Mouse (Mus musculus) limb, embryonic 13.5 days (tissue): ENCODE data around the gene Mmp24. TPM values are rescaled to one million over a fixed set of nuclear protein-coding genes. Genes with fewer than 3 reads are reported as not detected.

ENCODE experiments used
- ATAC-seq: fragments of 200-750 bp; cut with Nextera tagmentation; 2 replicates; pipeline ENCODE4 v1.8.0; 2017; ENCODE audit warnings: low read depth, moderate number of reproducible peaks, moderate TSS enrichment; ENCODE audit not compliant: low FRiP score
- H3K27ac ChIP-seq: fragments of 300-500 bp; sonication (generic); 2 replicates; pipeline ENCODE4 v1.5.1; 2015; ENCODE audit warnings: inconsistent platforms, mild to moderate bottlenecking, moderate library complexity
- H3K27me3 ChIP-seq: fragments of 300-500 bp; sonication (generic); 2 replicates; pipeline ENCODE4 v1.6.1; 2015; ENCODE audit warnings: mild to moderate bottlenecking, inconsistent platforms
- H3K36me3 ChIP-seq: fragments of 300-500 bp; sonication (generic); 2 replicates; pipeline ENCODE4 v1.6.1; 2015; ENCODE audit warnings: inconsistent platforms, mild to moderate bottlenecking, moderate library complexity
- H3K4me1 ChIP-seq: fragments of 300-500 bp; sonication (generic); 2 replicates; pipeline ENCODE4 v1.6.1; 2015; ENCODE audit warnings: inconsistent platforms
- H3K4me2 ChIP-seq: fragments of 300-500 bp; sonication (generic); replicated peaks from 2 replicates; pipeline ENCODE4 v1.6.1; 2015; ENCODE audit warnings: inconsistent platforms, mild to moderate bottlenecking, moderate library complexity
- H3K4me3 ChIP-seq: fragments of 300-500 bp; sonication (generic); 2 replicates; pipeline ENCODE4 v1.5.1; 2015; ENCODE audit warnings: moderate library complexity, mild to moderate bottlenecking, inconsistent platforms
- H3K9ac ChIP-seq: fragments of 300-500 bp; sonication (generic); 2 replicates; pipeline ENCODE4 v1.6.1; 2015; ENCODE audit warnings: mild to moderate bottlenecking, inconsistent platforms
- H3K9me3 ChIP-seq: fragments of 300-500 bp; sonication (generic); 2 replicates; pipeline ENCODE4 v1.6.1; 2016; ENCODE audit warnings: inconsistent platforms
- WGBS: fragments of 180-500 bp; shearing (Covaris S2); methylation state at CpG from one replicate; pipeline ENCODE4 v1.1.7; 2015; 5-methylcytosine and 5-hydroxymethylcytosine counted together
- polyA plus RNA-seq: library from polyadenylated mRNA; unstranded; fragments of >200 nt; fragmentation: Nextera tagmentation; extraction: Ambion mirVana; gene quantifications from 2 replicates; pipeline ENCODE4 v1.2.1, GENCODE M21; 2015

Mmp24 gene
- polyA plus RNA-seq, 1 experiment from 2014 or later = 0.05 TPM

DNA sequence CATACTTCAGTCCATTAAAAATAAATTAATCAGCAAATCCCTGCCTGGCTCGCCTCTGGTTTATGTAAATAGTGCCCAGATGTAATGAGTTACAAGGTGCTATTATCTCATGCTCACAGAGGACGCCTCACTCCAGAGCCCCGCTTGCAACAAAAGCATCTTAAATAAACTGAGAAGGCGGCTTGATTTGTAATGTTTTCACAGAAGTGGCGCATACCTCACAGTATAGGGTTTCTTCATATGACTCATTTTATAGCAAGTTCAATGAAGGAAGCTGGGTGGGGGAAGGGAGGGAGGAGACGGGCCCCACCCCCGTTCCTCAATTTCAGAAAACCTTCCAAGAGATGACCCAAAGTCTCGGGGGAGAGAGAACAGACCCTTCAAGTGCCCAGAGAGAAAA, 71.8 kb downstream of the Mmp24 start:
- Histone ChIP-seq H3K27ac (peak overlapping the region; percentile 7; the same call in 1 of the 2 replicates), H3K9me3 (no peaks in the 10 kb centered on the region), H3K4me2 (peak overlapping the region; percentile 12; the same call in 1 of the 2 replicates), H3K4me3 (no peak overlapping the region), H3K36me3 (peaks cover 54% of the 10 kb centered on the region), H3K4me1 (peaks cover 27% of the 10 kb centered on the region), H3K9ac (no peak overlapping the region), H3K27me3 (no peaks in the 10 kb centered on the region)
- peak; percentile 64; the same call in 1 of the 2 replicates for ATAC-seq
- 60% methylated on average over 8 of the region's 8 CpGs for whole genome bisulfite sequencing

DNA sequence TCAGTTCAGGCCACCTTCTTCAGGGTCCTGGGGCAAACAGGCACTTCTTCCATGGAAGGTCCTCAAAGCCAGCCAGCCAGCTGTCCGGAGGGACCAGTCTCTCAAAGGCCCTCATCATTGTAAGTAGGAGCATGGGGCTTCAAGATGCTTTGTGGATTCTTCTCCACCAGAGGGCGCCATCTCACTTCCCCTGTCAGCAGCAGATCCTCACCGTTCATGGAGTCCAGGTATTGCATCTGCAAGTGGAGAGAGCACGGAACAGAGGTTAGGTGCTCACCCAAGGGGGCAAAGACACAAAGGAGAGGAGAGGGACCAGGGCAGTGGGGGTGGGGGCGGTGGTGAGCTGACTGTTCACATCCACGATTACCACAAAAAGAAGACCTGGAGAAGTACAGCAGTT, 73.1 kb downstream of the Mmp24 start:
- peaks cover 27% of the 10 kb centered on the region for H3K4me1 ChIP-seq
- WGBS = 22% methylated on average over 6 of the region's 6 CpGs
- H3K27me3 ChIP-seq = no peaks in the 10 kb centered on the region
- H3K4me3 ChIP-seq = no peak overlapping the region
- H3K4me2 ChIP-seq = no peak overlapping the region
- peaks cover 64% of the 10 kb centered on the region for H3K36me3 ChIP-seq
- no peak overlapping the region for H3K9ac ChIP-seq
- no peaks in the 10 kb centered on the region for H3K9me3 ChIP-seq
- no peak for ATAC-seq
- no peak overlapping the region for H3K27ac ChIP-seq

DNA sequence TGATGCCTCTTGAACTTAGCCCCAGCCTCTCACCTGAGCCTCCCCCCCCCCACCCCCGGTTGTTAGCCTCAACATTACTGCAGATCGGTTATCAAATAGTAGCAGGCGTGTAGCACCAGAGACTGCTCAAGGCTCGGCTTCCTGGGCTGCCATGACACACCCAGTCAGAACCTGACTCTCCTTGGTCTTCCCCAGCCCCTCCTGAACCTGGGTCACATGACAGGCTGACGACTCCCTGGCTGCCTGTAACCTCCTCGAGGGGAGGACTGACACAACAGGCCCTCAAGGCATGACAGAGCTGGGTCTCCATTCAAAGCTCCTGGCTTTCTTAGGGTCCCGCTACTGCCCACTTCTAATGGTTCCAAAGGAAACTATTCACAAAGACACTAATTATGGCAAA, 74.3 kb downstream of the Mmp24 start:
- Histone ChIP-seq H3K4me1 (peaks cover 27% of the 10 kb centered on the region), H3K27me3 (no peaks in the 10 kb centered on the region), H3K4me3 (no peak overlapping the region), H3K27ac (no peak overlapping the region; the same call in 1 of the 2 replicates), H3K9me3 (no peaks in the 10 kb centered on the region), H3K9ac (no peak overlapping the region), H3K4me2 (no peak overlapping the region), H3K36me3 (peaks cover 74% of the 10 kb centered on the region)
- 61% methylated on average over 7 of the region's 7 CpGs for WGBS
- no peak for ATAC-seq

DNA sequence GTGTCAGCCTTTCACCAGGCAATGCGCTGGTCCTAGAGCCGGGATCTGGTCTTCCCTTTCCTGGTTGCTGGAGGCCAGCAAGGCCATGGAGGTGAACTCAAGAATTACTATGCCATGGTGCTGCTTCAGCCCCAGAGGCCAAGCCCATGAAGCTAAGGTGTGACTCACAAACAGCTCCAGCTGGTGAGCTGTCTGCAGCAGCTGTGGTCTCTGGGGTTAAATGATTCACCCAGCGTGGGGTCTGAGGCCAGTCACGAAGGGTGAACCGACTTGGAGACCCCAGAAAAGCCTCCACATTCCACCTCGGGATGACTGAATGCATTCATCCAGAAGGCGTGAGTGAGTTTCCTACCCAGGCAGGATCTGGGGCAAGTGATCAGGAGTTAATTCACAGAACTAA, 75.0 kb downstream of the Mmp24 start:
- Histone ChIP-seq H3K27me3 (no peaks in the 10 kb centered on the region), H3K36me3 (peaks cover 74% of the 10 kb centered on the region), H3K9me3 (no peaks in the 10 kb centered on the region), H3K27ac (no peak overlapping the region; the same call in 1 of the 2 replicates), H3K4me2 (no peak overlapping the region), H3K4me3 (no peak overlapping the region), H3K9ac (no peak overlapping the region), H3K4me1 (peaks cover 27% of the 10 kb centered on the region)
- no peak for ATAC-seq
- whole genome bisulfite sequencing = 73% methylated on average over 7 of the region's 7 CpGs

DNA sequence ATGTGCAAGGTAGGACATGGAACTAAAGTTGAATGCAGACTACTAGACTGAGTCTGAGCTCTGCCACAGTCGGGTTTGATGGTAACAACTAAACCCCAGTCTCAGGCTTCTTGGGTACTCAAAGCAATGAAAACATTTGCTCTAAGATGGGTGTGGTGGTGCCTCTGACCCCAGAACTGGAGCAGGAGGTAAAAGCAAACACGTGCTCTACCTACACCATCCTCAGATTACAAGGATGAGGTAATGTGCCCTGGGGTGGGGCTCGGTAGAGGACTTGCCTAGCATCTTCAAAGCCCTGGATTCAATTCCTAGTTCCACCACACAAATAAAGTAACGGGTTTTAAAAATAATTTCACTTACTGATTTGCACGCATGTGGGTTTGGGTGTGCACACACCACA, 77.4 kb downstream of the Mmp24 start:
- no peak overlapping the region for H3K27ac ChIP-seq
- ATAC-seq = no peak
- H3K4me3 ChIP-seq = no peak overlapping the region
- H3K36me3 ChIP-seq = peaks cover 81% of the 10 kb centered on the region
- H3K9me3 ChIP-seq = no peaks in the 10 kb centered on the region
- H3K9ac ChIP-seq = no peak overlapping the region
- no peak overlapping the region for H3K4me2 ChIP-seq
- peaks cover 7% of the 10 kb centered on the region for H3K4me1 ChIP-seq
- H3K27me3 ChIP-seq = no peaks in the 10 kb centered on the region
- 73% methylated on average over 5 of the region's 5 CpGs for WGBS

DNA sequence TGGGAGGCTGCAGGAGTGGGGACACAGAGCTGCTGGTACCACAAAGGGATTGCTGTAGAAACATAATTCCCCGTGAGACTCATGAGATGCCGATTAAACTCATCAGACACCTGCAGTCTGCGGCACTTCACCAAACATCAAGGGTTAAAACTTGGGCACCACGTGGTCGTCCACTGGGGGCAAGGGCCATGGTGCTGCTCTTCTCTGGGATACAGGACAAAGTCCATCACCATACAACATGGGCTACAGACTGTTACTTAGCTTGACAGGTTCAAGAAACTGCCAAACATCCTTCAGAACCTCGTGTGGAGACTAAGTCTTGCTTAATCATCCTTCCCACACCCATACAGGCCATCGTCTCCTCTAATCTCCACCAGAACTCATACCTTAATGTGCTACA, 85.0 kb downstream of the Mmp24 start:
- peaks cover 25% of the 10 kb centered on the region for H3K4me1 ChIP-seq
- no peak overlapping the region for H3K9ac ChIP-seq
- no peak overlapping the region for H3K4me2 ChIP-seq
- no peak overlapping the region for H3K4me3 ChIP-seq
- H3K27me3 ChIP-seq = no peaks in the 10 kb centered on the region
- peaks cover 33% of the 10 kb centered on the region for H3K36me3 ChIP-seq
- ATAC-seq = no peak
- 85% methylated on average over 7 of the region's 7 CpGs for WGBS
- H3K9me3 ChIP-seq = no peaks in the 10 kb centered on the region
- no peak overlapping the region for H3K27ac ChIP-seq

DNA sequence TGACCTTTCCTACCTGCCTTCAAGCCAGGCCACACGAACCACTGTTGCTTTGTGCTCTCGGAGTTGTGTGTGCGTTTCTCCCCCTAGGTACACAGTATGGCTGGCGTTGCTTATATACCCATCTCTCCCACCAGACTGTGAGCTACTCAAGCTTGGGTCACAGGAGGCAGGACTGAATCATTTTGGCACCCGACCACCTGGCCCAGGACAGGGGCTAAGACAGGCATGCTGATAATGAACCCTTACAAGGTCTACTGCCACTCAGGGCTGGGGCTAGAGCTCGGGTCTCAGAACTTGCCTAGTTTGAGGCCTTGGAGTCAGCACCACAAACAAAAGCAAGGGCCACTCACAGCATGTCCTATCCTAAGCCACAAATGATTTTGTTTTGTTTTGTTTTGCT, 86.4 kb downstream of the Mmp24 start:
- H3K9ac ChIP-seq = no peak overlapping the region
- peaks cover 25% of the 10 kb centered on the region for H3K4me1 ChIP-seq
- H3K4me2 ChIP-seq = no peak overlapping the region
- H3K27ac ChIP-seq = no peak overlapping the region
- no peaks in the 10 kb centered on the region for H3K9me3 ChIP-seq
- no peaks in the 10 kb centered on the region for H3K27me3 ChIP-seq
- ATAC-seq = no peak
- H3K36me3 ChIP-seq = peaks cover 20% of the 10 kb centered on the region
- no peak overlapping the region for H3K4me3 ChIP-seq
- WGBS = 87% methylated on average over 6 of the region's 6 CpGs

DNA sequence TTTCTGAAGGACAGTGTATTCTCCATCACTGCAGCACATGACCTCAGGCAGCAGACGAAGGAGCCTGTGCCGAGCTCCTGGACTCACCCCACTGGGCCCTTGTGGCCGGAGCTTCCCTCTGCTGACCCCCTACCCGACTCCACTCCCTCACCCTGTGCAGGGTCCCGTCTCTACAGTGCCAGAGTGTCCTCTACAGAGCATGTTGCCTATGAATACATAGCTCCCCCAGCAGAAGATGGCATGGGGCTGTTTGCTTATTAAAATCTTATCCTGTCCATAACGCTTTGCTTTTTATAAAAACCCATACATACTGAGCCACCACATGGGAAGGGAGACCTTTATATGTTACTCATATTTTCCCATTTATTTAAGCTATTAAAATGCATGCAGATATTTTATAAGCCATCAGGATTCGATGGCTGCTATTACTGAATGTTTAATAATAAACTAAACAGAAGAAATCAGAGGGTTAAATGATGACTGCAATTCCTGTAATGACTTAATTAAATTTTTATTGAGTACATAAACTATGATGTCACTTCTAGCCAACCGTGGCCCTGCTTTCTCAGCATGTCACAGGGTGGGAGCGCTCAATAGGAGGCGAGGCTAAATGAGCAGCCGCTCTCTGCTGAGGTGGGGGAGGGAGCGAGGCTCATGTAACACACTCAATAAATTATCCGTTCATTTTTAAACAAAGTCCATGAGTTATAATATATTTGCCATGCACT, 87.6 kb downstream of the Mmp24 start:
- no peaks in the 10 kb centered on the region for H3K9me3 ChIP-seq
- peaks cover 21% of the 10 kb centered on the region for H3K36me3 ChIP-seq
- peak overlapping the region; percentile 80; the same call in 1 of the 2 replicates for H3K27ac ChIP-seq
- no peaks in the 10 kb centered on the region for H3K27me3 ChIP-seq
- ATAC-seq = peak; percentile 95
- no peak overlapping the region for H3K4me3 ChIP-seq
- peaks cover 25% of the 10 kb centered on the region for H3K4me1 ChIP-seq
- 0 out of 2 replicates have a peak overlapping the region, but pooled peaks have one; percentile 26 for H3K9ac ChIP-seq
- WGBS = 27% methylated on average over 13 of the region's 13 CpGs
- H3K4me2 ChIP-seq = peak overlapping the region; percentile 41

DNA sequence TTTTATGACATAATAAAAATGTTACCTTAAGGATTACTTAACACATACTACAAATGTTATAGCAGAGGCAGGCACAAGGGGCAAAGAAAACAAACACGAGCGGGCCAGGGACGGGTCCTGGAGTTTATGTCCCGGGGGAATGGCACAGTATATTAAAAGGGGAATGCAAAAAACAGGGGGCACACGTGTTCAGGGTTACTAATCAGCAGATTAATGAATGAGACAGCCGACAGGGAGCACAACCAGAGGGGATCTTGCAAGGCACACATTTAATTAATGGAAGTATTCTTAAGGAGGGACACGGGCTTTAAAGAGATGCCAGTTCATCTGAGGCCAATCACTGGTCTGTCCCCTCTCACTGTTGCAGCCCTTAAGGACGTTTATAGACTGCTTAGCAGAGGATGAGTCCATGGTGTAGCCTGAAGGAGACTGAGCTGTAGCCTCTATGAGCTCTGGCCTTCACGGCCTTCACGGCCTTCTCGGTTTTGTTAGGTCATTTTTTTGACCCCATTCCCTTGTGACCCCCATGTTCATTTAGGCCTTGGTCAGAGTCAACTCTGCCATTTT, 88.2 kb downstream of the Mmp24 start:
- peaks cover 26% of the 10 kb centered on the region for H3K4me1 ChIP-seq
- H3K4me3 ChIP-seq = no peak overlapping the region
- H3K9ac ChIP-seq = no peak overlapping the region
- no peaks in the 10 kb centered on the region for H3K27me3 ChIP-seq
- H3K9me3 ChIP-seq = no peaks in the 10 kb centered on the region
- H3K4me2 ChIP-seq = peak overlapping the region; percentile 41
- 21% methylated on average over 11 of the region's 11 CpGs for WGBS
- peaks cover 25% of the 10 kb centered on the region for H3K36me3 ChIP-seq
- no peak overlapping the region; the same call in 1 of the 2 replicates for H3K27ac ChIP-seq
- ATAC-seq = peak; percentile 82

Other genes with a start within 250 kb of the Mmp24 start
- 27.5 and 27.9 TPM in 2 replicates for gene Gss, start 182.5 kb upstream of the Mmp24 start, polyA plus RNA-seq
- gene Myh7b, start 164.1 kb upstream of the Mmp24 start, polyA plus RNA-seq = 2.7 and 3.7 TPM in 2 replicates
- 150 and 160 TPM in 2 replicates for gene Trpc4ap, start 83.0 kb upstream of the Mmp24 start, polyA plus RNA-seq
- gene Edem2, start 45.9 kb upstream of the Mmp24 start, polyA plus RNA-seq = 27.3 and 28.2 TPM in 2 replicates
- gene Gm17581, start 39.5 kb upstream of the Mmp24 start, polyA plus RNA-seq = not detected in 2 replicates
- gene Procr, start 24.2 kb upstream of the Mmp24 start, polyA plus RNA-seq = 5.7 and 5.8 TPM in 2 replicates
- gene BC029722, start 44.1 kb downstream of the Mmp24 start, polyA plus RNA-seq = 16.2 and 18.1 TPM in 2 replicates
- 188 and 192 TPM in 2 replicates for gene Eif6, start 51.6 kb downstream of the Mmp24 start, polyA plus RNA-seq
- 0.42 and 0.47 TPM in 2 replicates for gene Fam83c, start 59.5 kb downstream of the Mmp24 start, polyA plus RNA-seq
- gene Uqcc1, start 155.0 kb downstream of the Mmp24 start, polyA plus RNA-seq = 66.9 and 74.7 TPM in 2 replicates
- gene Gm15557, start 165.4 kb downstream of the Mmp24 start, polyA plus RNA-seq = 0.60 and 1.2 TPM in 2 replicates
- gene Gdf5, start 170.0 kb downstream of the Mmp24 start, polyA plus RNA-seq = 101 and 107 TPM in 2 replicates
- gene Cep250, start 181.1 kb downstream of the Mmp24 start, polyA plus RNA-seq = 32.1 and 32.2 TPM in 2 replicates
- gene 6430550D23Rik, start 232.6 kb downstream of the Mmp24 start, polyA plus RNA-seq = 1.5 and 1.9 TPM in 2 replicates
- 228 and 246 TPM in 2 replicates for gene Ergic3, start 232.7 kb downstream of the Mmp24 start, polyA plus RNA-seq